Mouse (Mus musculus): Measurements from ENCODE around the gene Mad1l1.

Gene Mad1l1

DNA sequence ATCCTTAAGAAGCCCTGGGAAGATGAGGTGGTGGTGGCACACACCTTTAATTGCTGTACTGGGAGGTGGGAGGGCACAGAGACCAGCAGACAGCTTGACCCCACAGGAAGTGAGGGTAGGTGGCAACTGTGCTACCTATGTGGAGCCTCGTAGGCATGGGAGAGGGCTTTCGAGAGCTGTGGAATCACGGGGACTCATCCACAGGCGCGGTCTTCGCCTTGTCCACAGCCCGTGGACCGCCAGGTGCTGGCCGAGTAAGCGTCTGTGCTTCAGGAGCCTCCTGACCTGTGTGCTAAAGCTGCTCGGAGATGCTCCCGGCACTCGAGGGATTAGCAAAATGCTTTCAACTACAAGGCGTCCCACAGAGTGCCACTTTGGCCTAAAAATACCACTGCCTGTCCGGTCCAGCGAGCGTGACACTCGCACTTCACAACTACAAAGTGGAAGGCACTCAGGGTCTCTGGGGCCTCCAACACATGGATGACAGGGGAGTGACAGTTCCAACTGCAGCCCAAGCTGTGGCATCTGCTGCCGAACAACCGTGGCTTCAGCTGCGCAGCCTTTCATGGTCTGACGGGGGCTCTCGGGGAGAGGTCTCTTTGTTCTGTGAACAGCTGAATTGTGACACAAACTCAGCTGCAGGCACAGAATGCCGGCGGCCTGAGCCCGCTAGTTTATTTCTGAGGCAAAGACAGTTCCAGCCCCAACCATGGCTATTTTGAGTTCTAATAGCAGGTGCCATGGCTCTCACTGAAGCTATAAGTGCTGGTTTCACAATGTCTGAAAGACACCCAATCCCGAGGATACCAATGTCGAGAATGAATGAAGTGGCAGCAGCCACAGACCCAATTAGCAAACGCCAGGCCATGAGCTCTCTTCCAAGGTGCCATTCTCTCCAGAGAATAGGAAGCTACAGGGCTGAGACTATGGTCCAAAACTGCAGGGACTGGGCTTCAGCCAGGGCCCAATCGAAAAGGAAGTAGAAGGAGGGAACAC lies 57.3 kb downstream of the Mad1l1 start:
- peak in 1 of 2 experiments; percentile 36 for DNase-seq (ENCODE audit: low spot score in 2 of 2)

DNA sequence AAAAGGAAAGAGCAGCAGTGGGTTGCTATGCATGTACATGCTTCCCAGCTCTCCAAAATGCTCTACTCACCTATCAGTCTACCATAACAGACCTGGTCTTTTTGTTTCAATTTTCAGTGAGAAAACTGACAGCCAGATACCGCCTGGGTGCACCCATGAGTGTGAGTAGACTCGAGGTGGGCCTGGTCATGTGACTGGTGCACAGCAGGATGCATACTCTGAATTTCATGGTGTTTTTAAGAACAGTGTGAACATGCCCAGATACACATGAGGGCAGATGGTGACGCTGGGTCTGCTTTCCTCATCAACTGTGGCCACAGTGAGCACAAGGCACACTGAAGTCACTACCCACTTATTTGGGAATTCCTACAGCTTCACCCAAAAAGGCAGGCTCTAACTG lies 59.0 kb downstream of the Mad1l1 start:
- no peak for DNase-seq (ENCODE audit: low spot score in 2 of 2)

DNA sequence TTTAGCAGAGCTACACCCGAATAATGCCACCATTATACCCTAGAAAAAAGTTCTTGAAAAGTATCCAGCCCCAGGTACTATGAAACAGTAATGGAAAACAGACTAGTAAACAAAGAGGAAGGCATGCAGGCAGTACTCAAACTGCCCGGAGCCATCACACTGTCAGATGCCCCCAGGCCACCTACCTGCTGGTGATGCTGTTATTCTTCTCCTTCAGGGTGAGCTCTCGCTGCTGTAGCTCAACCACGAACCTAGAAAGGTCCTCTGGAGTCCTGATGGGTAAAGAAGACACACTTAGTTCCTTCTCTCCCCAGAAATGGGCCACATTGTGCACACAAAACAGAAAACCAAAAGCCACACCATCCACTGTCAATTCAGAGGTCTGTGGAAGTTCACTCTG lies 60.0 kb downstream of the Mad1l1 start:
- DNase-seq (ENCODE audit: low spot score in 2 of 2), result no peak

DNA sequence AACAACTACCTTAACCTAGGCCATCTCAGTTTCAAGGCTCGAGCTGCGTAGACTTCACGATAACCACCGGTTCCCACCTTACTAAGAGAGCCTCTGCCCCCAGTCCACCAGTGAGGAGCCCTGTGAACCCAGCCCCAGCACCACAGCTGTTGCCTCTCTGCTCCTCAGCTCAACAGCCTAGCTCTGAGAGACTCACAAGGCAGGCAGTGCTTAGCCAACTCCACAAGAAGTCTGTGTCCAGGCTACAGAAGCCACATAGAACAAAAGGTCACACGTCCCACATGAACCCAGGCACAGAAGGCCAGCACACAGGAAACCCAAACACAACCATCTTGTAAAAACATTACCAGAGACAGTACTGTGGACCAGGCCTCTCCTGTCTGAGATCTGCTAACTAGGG lies 62.7 kb downstream of the Mad1l1 start:
- no peak for DNase-seq (ENCODE audit: low spot score in 2 of 2)

DNA sequence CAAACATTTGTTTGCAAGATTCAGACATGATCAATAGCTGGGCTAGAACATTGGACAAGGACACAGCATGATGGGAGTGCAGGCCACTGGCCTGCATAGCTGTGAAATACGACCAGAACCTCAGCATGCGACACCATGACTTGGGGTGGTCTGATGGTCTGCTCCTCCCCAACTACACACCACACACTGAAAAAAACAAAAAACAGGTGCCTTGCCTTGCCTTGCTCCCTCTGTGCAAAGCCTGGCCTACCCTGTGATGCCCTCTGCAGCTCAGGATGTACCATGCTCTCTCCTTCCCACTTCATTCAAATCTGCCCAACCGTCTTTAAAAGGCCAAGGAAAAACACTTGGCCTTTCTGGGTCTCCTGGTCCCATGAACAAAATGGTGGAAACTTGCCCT lies 63.3 kb downstream of the Mad1l1 start:
- DNase-seq (ENCODE audit: low spot score in 2 of 2), result no peak

DNA sequence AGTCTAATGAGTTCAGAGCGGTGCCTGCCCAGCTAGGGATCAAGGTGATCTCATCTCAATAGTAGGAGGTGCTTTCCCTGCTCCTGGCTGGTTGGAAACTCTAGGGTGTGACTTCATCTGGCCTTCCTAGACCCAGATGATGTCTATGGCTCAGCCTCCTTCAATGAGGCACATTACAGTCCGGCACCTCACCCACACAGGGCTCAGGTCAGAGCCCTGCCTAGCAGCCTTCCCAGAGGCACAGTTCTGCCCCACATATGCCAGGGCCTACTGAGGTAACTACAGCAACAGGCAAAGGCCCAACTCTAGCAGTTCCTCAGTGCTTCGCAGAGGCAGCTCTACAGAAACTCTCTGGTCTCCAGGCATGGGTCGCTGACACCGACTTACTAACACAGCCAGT lies 63.9 kb downstream of the Mad1l1 start:
- DNase-seq (ENCODE audit: low spot score in 2 of 2), result no peak

DNA sequence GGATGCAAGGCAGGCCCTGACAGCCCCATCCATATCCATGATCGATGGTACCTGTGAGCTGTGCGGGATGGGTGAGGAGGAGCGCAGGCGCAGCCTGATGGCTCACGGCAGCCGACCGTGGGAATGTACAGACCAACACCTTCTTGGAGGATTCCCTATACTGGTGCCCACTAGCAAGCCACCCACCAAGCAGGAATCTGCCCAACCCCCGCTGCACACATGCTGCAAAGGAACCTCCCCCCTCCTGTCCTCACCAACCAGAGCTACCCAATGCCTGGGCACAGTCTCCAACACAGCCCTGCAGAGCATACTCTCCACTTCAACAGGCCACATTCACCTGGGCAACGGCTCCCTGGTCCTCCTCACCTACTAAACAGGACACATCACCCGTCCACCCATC lies 64.7 kb downstream of the Mad1l1 start:
- DNase-seq (ENCODE audit: low spot score in 2 of 2), result no peak

DNA sequence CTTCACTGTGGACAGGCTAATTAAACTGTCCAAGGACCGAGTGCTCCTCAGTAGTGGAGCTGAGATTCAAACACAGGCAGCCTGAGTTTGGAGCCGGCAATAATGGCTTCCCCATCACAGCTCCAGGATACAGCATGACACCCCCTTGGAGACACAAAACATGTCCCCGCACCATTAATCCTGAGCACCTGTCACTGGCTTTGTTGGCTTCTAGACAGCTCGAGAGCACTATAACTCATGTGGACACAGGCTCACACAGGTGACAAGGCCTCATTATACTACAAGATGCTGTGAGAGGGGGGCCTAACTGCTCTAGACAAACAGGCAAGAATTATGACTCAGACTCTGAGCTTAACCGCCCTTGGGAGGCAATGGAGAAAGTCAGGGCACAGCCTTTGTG lies 66.1 kb downstream of the Mad1l1 start:
- DNase-seq (ENCODE audit: low spot score in 2 of 2), result no peak

DNA sequence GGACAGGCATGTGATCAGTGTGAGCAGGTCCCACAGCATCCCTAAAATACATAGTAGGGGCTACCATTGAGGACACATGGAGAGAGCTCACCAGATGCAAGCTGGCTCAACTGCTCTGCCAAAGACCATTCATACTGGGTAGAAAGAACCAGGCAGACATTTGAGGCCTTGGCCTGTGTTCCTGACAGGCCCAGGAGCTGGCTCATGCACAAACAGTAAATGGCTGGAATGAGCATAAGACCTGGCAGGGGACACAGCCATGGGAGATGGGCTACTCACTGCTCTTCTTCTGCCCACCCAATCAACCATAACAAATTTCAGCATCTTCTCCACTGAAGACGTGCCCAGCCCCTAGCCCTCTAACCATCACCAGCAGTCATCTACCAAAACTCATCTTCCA lies 66.7 kb downstream of the Mad1l1 start:
- DNase-seq (ENCODE audit: low spot score in 2 of 2), result no peak

DNA sequence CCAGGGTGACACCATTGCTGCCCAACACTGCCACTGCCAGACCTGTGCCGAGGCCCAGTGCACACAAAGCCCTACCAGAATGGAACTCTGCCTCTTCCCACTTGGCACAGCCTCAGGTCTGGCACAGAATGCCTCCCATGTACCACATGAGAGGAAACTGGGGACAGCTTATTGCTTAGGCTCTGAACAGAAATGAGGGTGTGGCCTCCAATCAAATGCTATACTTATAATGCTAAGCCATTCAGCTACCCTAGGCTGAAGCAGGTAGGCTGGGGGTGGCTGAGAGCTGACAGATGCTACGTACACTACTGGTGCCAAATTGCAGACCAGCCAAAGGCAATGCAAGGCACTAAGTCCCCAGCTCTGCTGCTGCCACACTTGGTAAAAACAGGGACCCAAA lies 69.4 kb downstream of the Mad1l1 start:
- no peak for DNase-seq (ENCODE audit: low spot score in 2 of 2)

DNA sequence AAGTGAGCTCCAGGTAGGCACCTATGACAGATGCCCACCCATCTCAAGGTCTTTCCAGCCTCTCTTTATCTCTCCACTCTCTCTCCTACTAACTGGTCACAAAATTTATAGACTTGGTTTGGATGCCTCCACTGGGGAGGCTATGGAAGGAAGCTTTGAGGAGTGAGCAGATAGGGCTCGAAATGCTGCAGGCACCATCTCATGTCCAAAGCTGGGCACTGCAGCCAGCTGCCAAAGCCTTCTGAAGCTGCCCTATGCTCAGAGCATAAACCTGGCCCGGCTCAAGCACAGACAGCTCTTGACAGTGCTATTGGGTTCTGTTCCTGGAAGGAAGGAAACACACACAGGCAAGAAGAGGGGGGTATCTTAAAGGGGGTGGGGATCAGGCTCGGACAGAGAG lies 71.0 kb downstream of the Mad1l1 start:
- no peak for DNase-seq (ENCODE audit: low spot score in 2 of 2)

DNA sequence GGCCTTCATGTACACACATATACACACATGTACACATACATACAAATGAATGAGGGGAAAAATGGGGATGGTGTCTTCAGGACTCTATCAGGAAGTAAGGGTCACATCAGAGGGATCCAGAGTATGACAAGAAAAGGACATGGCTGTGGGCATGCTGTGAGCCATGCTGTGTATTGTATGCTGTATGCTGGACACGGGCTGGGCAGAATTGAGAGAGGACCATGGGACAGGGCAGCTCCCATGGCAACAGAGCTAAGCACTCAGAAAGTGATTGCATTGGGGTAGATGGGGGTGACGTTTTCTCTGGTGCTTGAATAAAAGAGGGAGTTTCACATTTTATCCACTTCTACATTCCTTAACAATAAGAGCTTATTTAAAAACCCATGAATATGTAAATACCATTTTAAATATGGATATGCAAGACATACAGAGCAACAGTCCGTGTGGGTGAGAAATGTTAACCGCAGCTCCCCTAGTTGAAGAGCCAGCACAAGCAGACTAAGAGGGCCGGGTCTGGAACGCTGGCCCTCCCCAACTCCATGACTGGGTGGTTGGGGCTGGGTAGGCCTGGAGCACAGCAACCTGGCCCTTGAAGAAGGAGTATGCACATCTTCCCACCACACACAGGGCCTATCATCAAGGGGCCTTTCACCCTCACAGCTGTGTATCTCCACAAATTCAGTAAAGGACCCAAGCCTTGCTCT lies 71.8 kb downstream of the Mad1l1 start:
- DNase-seq (ENCODE audit: low spot score in 2 of 2), result no peak

DNA sequence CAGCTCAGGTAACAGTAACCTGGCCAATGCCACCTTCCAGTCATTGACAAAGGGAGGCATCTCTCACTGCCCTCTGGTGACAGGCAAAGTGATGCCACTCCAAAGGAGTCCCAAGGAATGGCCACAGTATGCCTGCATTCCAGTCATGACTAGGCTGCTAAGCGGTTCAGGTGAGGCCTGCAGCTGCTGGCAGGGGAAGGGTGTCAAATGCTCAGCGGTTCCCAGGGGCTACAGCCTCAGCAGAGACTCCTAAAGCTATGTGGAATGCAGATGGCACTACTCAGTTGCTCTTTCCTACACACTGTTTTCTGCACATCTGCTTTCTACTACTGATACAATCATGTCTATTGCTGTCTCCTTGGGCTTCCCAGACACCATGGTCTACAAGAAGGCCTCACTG lies 73.3 kb downstream of the Mad1l1 start:
- no peak for DNase-seq (ENCODE audit: low spot score in 2 of 2)

DNA sequence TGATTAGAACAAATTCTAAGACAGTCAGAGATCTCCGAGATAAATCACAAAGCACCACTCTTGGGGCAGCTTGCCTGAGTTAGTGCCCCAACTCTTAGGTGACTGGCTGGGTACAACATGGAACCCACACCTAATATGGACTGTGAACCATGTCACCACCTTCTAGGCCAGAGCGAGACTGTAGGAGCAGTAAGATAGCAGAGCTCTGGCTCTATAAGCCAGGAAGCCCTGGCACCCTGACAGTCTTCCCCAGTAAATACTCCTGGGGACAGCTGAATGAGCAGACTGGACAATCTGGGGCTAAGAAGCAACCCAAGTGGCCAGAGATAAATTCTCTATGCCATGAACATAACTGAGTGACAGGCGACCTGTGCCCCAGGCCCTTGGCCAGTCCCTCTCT lies 81.1 kb downstream of the Mad1l1 start:
- no peak for DNase-seq (ENCODE audit: low spot score in 2 of 2)

DNA sequence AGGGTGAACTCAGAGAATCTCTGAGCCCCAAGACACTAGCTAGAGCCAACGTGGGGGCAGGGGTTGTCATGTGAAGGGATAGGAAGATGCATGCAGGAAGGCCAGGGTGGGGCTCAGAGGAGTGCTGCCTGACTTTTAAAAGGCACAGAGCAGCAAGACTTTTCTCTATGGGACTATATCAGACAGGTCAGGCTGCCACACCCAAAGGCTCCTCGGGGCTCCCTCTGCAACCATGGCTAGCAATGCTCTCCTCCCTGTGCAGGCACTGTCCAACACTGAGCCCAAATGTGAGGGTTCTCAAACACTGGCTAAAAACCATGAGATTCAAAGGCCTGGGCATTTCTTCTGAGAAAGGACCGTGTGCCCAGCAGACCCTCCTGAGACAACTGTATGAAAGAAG lies 82.5 kb downstream of the Mad1l1 start:
- DNase-seq (ENCODE audit: low spot score in 2 of 2), result no peak

DNA sequence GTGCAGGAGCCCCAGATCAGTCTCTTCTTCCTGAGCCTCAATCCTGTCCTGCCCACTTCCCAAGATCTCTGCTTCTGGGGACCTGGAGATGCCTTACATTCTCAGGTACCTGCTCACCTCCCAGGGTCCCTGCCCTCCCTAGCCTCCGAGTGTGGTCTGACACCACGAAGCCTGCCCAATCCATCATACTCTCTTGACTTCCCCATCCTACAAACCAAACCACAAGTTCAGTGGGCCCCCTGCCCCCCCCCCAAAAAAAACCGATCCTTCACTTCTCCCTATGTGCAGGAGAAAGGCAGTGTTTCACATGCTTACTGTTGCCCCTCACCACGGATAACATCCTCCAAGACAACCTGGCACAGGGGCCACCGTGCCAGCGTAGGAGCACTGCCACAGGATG lies 90.5 kb downstream of the Mad1l1 start:
- DNase-seq (ENCODE audit: low spot score in 2 of 2), result no peak

DNA sequence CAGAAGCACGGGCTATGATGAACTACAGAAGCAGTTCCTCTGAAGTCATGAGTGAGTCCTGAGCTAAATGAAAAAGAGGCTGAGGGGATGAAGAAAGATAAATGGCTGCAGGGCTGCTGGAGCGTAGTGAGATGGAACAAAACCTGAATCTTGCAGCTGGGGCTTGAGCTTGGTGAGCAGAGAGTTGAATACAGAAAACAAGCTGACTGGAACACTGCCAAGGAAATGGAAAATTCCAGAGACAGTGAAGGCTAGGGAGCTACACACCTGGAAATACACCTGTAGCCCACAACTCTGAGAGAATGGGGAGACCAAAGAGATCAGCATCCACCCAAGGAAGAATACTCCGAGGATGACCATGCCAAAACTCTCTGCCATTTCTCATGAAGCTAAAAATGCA lies 93.0 kb downstream of the Mad1l1 start:
- DNase-seq (ENCODE audit: low spot score in 2 of 2), result no peak

DNA sequence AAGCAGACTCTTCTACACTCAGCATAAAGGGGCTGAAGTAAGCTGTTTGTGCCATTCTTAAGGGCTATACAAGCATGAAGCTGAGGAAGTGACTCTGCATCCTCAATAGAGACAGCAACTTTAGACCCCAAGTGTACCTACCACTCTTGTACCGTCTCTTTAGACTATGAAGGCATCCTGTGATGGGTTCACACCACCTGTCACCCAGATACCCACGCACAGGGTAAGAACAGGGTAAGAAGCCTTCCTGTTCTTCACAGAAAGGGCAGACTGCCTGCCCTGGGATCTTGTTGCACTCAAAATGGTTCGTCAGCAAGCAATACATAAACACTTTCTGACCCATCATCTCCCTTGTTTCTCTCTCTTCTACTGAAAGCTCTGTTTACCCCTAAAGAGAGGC lies 94.5 kb downstream of the Mad1l1 start:
- no peak for DNase-seq (ENCODE audit: low spot score in 2 of 2)

DNA sequence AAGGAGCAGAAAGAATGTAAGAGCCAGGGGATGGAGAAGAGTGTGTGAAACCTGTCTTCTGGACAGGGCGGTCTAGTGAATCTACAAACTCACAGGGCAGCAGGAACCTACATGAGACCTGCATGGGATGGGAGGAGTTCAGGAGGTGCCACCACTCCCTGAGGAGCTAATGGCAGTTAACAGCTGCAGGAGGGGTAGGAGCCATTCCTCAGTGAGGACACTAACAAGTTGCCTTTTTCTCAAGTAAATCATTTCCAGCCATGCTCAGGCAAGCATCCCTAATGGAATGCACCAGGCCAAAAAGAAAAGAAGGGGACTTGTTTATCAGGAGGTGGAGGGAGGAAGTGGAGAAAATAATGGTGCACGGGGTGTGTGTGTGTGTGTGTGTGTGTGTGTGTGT lies 95.5 kb downstream of the Mad1l1 start:
- no peak for DNase-seq (ENCODE audit: low spot score in 2 of 2)

DNA sequence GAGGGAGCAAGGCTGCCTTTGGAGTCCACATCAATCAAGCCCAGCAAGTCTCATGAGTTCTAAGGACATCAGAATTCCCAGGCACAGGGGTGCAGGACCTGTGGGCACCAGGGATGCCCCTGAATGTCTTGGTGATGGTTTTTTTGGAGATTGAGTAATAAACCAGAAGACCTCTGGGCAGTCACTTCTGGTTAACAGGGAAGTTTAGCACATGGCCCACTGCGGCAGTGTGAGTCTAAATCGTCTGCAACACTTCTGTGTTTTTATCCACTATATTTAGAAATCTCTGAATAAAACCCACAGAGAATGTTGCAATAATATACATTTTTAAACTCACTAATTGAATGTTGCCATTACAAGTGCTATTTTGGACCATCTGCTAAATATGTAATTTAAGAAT lies 96.2 kb downstream of the Mad1l1 start:
- DNase-seq (ENCODE audit: low spot score in 2 of 2), result no peak

DNA sequence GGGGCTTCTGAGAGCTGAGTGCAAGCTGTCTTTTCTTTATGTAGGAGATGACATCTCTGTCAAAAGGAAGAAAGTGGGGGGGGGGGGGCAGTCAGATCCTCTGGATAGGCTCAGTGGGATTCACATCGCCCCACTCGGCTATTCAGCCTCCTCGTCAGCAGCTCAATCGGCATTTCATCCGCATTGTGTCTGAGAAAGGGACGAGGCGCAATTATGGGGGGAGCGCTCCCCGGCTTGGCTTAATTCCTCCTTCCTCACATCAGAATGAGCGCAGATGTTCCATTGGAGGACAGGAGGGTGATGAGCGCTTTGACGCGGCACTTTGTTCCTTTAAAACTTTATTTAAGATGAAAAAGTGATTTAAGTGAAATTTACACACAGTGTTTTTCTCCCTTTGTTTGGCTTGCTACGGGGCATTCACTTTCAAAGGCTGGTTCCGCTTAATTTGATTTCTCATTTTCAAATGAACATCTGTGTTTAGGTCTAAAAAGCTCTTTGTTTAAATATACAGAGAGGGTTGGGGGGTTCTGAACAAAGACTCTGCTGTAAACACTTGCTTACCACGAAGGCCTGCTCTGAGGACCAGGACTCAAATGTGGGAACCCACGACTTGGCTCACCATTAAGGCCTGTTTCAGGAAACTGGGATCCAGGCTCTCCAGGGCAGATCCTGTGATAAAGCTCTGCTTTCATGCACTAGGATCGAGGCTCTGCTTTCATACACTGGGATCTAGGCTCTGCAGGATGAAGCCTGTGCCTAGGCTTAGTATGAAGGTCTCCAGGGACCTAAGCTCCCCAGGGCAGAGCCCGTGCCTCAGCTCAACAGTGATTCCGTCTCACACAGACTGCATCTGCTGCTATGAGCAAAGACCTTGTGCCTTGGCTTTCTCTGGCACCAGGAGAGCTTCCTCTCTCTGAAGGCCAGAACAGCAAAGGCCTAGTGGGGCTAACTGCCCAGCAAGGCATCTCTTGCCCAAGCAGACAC lies 98.0 kb downstream of the Mad1l1 start:
- no peak for DNase-seq (ENCODE audit: low spot score in 2 of 2)
